Mouse (Mus musculus) urinary bladder, adult 18-20 months (tissue): Measurements from ENCODE around the gene Eppin.
A peak's percentile ranks its signal among the peaks of the same experiment; 100 is the strongest.
"Not testable (repeated sequence)": the region's sequence is repeated elsewhere in the genome, so short reads cannot be mapped to it uniquely, and the experiment has no call there.

ENCODE experiments used
- DNase-seq, 2 experiments: peaks; one replicate each; pipeline ENCODE4 v3.0.0; 2022; ENCODE audit warnings: low spot score in 2 of 2, mixed read lengths in 2 of 2

Gene Eppin

GRCm38 (mm10) chr2:164593494-164593893 lies at the start of gene Eppin:
TSS of gene Eppin (minus strand) at chr2:164593594.
- no peak for DNase-seq

GRCm38 (mm10) chr2:164641881-164642673 lies 48.7 kb upstream of the Eppin start:
- DNase-seq, result no peak

- DNase-seq, result no peak
These were observed 47.7 kb upstream of the Eppin start for GRCm38 (mm10) chr2:164641129-164641528.

GRCm38 (mm10) chr2:164638696-164639095 lies 45.3 kb upstream of the Eppin start, which contains the start of gene Wfdc16:
TSS of gene Wfdc16 (minus strand) at chr2:164638796.
- DNase-seq, result no peak

- DNase-seq, result no peak
These were observed 41.9 kb upstream of the Eppin start for GRCm38 (mm10) chr2:164635266-164635665.

- no peak for DNase-seq
These were observed 28.4 kb upstream of the Eppin start for GRCm38 (mm10) chr2:164621775-164622174.

GRCm38 (mm10) chr2:164619050-164619449 lies 25.7 kb upstream of the Eppin start:
- DNase-seq, result no peak

GRCm38 (mm10) chr2:164615386-164615785 lies 22.0 kb upstream of the Eppin start:
- no peak for DNase-seq

GRCm38 (mm10) chr2:164613471-164613870 lies 20.1 kb upstream of the Eppin start, which contains the start of the genes Wfdc6b and Wfdc8:
TSS of gene Wfdc6b (plus strand) at chr2:164613522.
TSS of gene Wfdc8 (minus strand) at chr2:164613626.
- not testable (repeated sequence) for DNase-seq

GRCm38 (mm10) chr2:164608781-164609180 lies 15.4 kb upstream of the Eppin start:
- no peak for DNase-seq

GRCm38 (mm10) chr2:164604411-164604810 lies 11.0 kb upstream of the Eppin start:
- DNase-seq, result no peak

GRCm38 (mm10) chr2:164603482-164603881 lies 10.1 kb upstream of the Eppin start:
- no peak for DNase-seq

- no peak for DNase-seq
These were observed 6.8 kb upstream of the Eppin start for GRCm38 (mm10) chr2:164600179-164600578.

GRCm38 (mm10) chr2:164592014-164592413 lies 1.4 kb downstream of the Eppin start:
- DNase-seq, result no peak

GRCm38 (mm10) chr2:164585025-164585725 lies 8.2 kb downstream of the Eppin start, which contains the start of gene Wfdc6a:
TSS of gene Wfdc6a (minus strand) at chr2:164585447.
- DNase-seq, result not testable (repeated sequence)

GRCm38 (mm10) chr2:164573359-164573758 lies 20.0 kb downstream of the Eppin start, which contains the start of gene Spint3:
TSS of gene Spint3 (minus strand) at chr2:164573459.
- DNase-seq, result not testable (repeated sequence)

GRCm38 (mm10) chr2:164567460-164567859 lies 25.9 kb downstream of the Eppin start:
- peak in 1 of 2 experiments; percentile 48 for DNase-seq

GRCm38 (mm10) chr2:164566997-164567396 lies 26.4 kb downstream of the Eppin start:
- DNase-seq, result no peak

GRCm38 (mm10) chr2:164564346-164564745 lies 29.0 kb downstream of the Eppin start:
- DNase-seq, result no peak

GRCm38 (mm10) chr2:164563339-164564038 lies 29.9 kb downstream of the Eppin start:
- DNase-seq, result peak; percentile 20 to 55

- peak; percentile 44 to 59 for DNase-seq
These were observed 30.8 kb downstream of the Eppin start, which contains the start of gene Wfdc2 for GRCm38 (mm10) chr2:164562391-164563188. TSS of gene Wfdc2 (plus strand) at chr2:164562413.
